Mouse (Mus musculus): Measurements from ENCODE around the gene Hoxc11.

Gene Hoxc11

GRCm38 (mm10) chr15:102936279-102936972 is 17.8 kb upstream of the Hoxc11 start, which contains the start of gene Hoxc12:
Gene Hoxc12 (plus strand): TSS chr15:102936757.
- DNase-seq (ENCODE audit: low spot score in 2 of 2) = no peak

DNA sequence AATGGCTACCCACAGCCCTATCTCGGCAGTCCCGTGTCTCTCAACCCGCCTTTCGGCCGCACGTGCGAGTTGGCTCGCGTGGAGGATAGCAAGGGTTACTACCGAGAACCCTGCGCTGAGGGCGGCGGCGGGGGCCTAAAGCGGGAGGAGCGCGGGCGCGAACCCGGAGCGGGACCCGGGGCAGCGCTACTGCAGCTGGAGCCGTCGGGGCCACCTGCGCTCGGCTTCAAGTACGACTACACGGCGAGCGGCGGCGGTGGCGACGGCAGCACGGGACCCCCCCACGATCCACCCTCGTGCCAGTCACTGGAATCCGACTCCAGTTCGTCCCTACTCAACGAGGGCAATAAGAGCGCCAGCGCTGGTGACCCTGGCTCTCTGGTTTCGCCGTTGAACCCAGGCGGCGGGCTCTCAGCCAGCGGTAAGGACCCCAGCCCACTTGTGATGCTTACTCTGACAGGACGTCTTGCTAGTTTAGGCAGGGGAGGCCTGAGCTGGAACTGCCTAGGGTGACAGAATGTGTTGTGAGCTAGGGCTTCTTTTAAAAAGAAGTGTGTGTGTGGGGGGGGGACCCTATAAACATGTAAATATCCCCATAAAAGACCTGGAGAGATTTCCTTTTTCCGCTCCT is 17.1 kb upstream of the Hoxc11 start:
- no peak for DNase-seq (ENCODE audit: low spot score in 2 of 2)

- DNase-seq (ENCODE audit: low spot score in 2 of 2) = no peak
Measured at GRCm38 (mm10) chr15:102939256-102940155, 14.7 kb upstream of the Hoxc11 start.

DNA sequence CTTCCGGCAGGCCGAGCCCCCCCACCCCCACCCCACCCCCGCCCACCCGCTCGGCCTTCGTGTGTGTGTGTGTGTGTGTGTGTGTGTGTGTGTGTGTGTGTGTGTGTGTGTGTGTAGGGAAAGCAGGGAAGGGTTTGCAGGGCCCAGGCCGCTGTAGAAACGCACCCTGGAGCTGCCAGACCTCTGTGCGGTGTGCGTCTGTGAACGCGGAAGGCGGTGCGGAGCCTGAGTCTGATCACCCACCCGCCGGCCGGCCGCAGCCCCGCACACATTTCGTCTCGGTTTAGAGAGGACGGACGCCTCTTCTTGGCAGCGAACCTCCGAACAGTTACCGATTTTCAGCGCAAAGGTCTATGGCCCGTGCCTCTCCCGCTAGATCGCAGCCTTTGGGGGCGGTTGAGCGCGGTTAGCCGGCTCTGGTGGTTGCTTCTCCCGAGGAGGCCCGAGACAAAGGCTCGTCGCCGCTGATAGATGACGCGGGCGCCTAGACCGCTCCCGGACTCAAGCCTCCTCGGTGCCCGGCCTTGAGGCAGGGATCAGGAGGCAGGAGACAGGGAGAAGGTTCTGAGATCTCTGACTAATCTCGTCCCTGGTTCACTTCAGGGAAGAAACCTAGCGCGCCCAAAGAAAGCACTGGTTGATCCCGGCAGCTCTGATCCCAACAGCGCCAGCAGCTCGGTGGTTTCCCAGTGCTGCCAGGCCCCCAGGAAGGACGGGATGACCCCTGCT is 11.3 kb upstream of the Hoxc11 start:
- no peak for DNase-seq (ENCODE audit: low spot score in 2 of 2)

DNA sequence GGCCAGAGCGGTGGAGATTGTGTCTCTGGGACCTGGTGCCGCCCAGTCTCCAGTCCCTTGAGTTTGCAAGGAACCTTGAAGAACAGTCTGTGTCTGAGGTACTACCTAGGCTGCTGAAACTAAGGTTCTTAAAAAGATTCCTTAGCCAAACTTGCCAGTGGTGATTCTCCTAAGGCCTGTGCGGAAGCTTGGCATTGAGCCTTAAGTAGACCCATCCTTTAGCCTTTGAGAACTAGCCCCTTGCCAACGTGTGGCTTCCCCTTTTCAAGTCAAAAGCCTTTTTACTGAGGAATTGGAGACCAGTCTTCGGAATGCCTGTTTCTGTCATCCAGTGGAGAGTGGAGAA is 10.8 kb upstream of the Hoxc11 start:
- DNase-seq (ENCODE audit: low spot score in 2 of 2) = no peak

- no peak for DNase-seq (ENCODE audit: low spot score in 2 of 2)
Measured at GRCm38 (mm10) chr15:102945185-102946077, 8.8 kb upstream of the Hoxc11 start.

- DNase-seq (ENCODE audit: low spot score in 2 of 2) = no peak
Measured at GRCm38 (mm10) chr15:102947276-102947675, 7.0 kb upstream of the Hoxc11 start.

GRCm38 (mm10) chr15:102948842-102949241 is 5.4 kb upstream of the Hoxc11 start:
- no peak for DNase-seq (ENCODE audit: low spot score in 2 of 2)

GRCm38 (mm10) chr15:102949696-102950095 is 4.5 kb upstream of the Hoxc11 start:
- no peak for DNase-seq (ENCODE audit: low spot score in 2 of 2)

GRCm38 (mm10) chr15:102950877-102951276 is 3.4 kb upstream of the Hoxc11 start:
- no peak for DNase-seq (ENCODE audit: low spot score in 2 of 2)

DNA sequence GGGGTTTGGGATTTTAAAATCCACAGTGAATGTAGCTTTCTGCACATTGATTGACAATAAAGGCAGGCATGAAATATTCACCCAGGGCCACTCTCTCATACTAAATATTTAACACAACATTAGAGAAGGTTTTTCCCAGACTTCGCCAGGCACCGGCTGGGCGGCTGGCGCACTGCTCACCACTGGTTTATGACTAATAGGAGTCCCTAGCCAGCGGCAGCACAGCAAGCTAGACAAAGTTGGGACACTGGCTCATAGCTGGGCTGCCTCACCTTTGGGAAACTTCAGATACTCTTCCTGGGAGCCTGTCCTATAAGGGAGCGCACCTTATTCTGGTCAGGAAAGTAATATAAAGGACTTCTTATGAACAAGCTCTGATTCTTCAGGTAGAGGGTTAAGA is 666 bp upstream of the Hoxc11 start:
- no peak for DNase-seq (ENCODE audit: low spot score in 2 of 2)

- DNase-seq (ENCODE audit: low spot score in 2 of 2) = no peak
Measured at GRCm38 (mm10) chr15:102955007-102955382, 768 bp downstream of the Hoxc11 start.

- no peak for DNase-seq (ENCODE audit: low spot score in 2 of 2)
Measured at GRCm38 (mm10) chr15:102955833-102956640, 1.8 kb downstream of the Hoxc11 start.

DNA sequence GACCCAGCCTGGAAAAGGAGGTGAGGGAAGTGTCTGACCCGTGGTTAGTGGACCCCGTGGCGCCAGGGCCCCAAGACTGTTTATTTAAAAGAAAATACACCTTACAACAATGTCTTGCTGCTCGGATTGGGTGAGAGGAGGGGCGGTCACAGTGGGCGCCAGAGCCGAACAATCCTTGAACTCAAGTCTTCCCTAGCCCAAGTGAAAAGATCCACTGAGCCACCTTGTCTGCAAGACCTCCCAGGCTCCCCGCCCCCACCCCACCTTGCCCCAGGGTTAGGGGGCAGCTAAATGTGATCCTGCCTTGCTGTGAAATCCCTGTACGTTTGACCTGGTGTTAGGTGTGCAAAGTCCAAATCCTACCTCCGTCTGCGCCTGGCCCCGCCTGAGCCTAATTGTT is 2.7 kb downstream of the Hoxc11 start:
- DNase-seq (ENCODE audit: low spot score in 2 of 2) = no peak

GRCm38 (mm10) chr15:102959663-102960191 is 5.5 kb downstream of the Hoxc11 start:
- DNase-seq (ENCODE audit: low spot score in 2 of 2) = no peak

DNA sequence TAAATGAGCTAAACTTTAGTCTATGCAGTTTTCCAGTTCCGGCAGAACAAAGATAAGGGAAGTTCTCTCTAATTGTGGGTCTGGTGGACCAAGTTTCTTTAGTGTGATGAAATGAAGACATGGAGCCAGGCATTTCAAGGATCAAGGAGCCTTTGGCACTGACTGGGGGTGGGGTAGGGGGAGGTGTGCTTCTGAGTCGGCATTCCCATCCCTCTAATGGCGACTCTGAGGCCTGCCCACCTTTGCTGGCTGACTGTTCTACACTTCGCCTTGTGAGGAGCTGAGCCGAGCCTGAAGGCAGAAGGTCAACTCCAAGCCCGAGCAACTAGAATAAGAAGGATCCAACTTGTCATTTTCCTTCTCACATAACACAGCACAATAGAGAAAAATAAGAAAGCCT is 7.5 kb downstream of the Hoxc11 start:
- DNase-seq (ENCODE audit: low spot score in 2 of 2) = no peak

- no peak for DNase-seq (ENCODE audit: low spot score in 2 of 2)
Measured at GRCm38 (mm10) chr15:102962492-102962891, 8.3 kb downstream of the Hoxc11 start.

- no peak for DNase-seq (ENCODE audit: low spot score in 2 of 2)
Measured at GRCm38 (mm10) chr15:102963259-102963658, 9.0 kb downstream of the Hoxc11 start.

DNA sequence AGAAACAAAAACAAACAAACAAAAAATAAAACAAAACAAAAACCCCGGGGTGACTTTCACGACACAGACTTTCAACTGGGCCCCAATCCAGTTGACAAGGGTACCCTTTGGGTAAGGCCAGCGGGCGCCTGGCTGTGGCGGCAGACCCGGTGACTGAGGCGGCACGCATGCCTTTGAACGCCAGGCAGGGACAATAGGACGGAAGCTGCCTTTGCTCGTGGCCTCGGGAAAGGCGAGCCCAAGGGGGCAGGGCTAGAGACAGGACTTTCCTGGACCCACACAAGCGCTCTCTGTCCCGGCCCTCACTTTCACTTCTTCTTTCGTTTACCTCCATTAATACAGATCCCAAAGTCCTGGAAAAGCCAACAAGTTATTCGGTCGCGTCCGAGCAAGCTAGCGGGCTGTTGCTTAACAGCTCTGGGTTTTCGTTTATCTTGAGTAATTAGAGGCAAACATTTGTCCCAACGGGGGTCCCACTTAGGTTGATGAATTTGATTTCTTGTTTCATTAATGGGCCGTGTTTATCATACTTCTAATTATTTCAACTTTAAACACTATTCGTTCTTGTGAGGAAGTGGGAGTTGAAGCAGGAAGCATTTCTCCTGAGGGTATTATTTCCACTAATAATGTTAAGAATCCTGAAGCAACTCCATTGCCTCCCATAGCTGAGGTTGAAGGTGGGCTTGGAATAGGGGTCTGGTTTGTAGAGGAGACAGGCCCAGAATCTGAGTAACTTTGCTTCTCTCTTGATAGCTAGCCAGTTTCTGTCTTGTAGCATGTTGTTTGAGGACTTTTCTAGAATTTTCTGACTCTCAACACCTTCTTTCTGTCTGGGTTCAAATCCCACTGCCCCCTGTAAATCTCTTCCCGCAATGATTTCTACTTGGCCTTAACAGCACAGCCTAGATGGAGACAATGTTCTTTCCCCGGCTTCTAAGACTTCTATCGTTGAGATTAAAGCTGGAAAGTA is 9.7 kb downstream of the Hoxc11 start:
- no peak for DNase-seq (ENCODE audit: low spot score in 2 of 2)
